Comparison of ENCODE assay signal across 21 mouse cellular contexts in genomic region chr6:118772581-118772980, GRCm38 (mm10).
DNase-seq lines count a peak whose midpoint lies in the region.
"Had no signal": no experiment of that assay in that cellular context is flagged by ENCODE, and none has a peak within 500 bp of the region (broad histone marks: within the 10 kb centered on the region; RNA-seq: fewer than 3 reads in every experiment).

No protein-coding gene starts in this region.

- intact Hi-C loops in left cerebral cortex, postnatal 25 days (cut with DNase I), result no loop called here
- intact Hi-C loops in left cerebral cortex, postnatal 10 days (cut with DNase I), result no loop called here

- peak; percentile 42 to 65 for DNase-seq in frontal cortex, adult 2 months (ENCODE audit: extremely low spot score in 1 of 2, low spot score in 1 of 2)
- DNase-seq in frontal cortex, postnatal 25 days (ENCODE audit: low spot score in 2 of 2), result no peak
- peak; percentile 36 to 85 for DNase-seq in left cerebral cortex, postnatal 25 days (ENCODE audit: low spot score in 2 of 2)
- DNase-seq in left cerebral cortex, postnatal 10 days (ENCODE audit: extremely low spot score in 1 of 2, low spot score in 2 of 2), result no peak
- peak; percentile 65 for DNase-seq in right cerebral cortex, postnatal 25 days
- no peak for DNase-seq in right cerebral cortex, postnatal 10 days (ENCODE audit: low spot score in 2 of 2)
- peak; percentile 62 for DNase-seq in telencephalon, adult 2 months (ENCODE audit: low read depth, low spot score)
- DNase-seq in kidney, adult 11 months, result no peak
- DNase-seq: adrenal gland, adult 2 months; adrenal gland, postnatal 14 days; B cell, adult 2 months; cerebellum, adult 11-12 months; cerebellum, adult 8-10 months; cerebellum, postnatal 10 days; cerebellum, postnatal 36 days; embryo, embryonic 11 days; gastrocnemius, postnatal 10 days; gastrocnemius, postnatal 36 days; heart, adult 2 months; heart, postnatal 14 days; heart, postnatal 4 days had no signal

Comparison
In these comparisons a context has a peak if more than half of its experiments do, and no peak if none do; other contexts are left out.
1. DNase-seq: peak in frontal cortex, adult 2 months (2 of 2), left cerebral cortex, postnatal 25 days (2 of 2), right cerebral cortex, postnatal 25 days (single experiment) and telencephalon, adult 2 months (single experiment); none in frontal cortex, postnatal 25 days (0 of 2), left cerebral cortex, postnatal 10 days (0 of 2), right cerebral cortex, postnatal 10 days (0 of 2) and kidney, adult 11 months (single experiment).